8 mouse cellular contexts compared by ENCODE assay signal in genomic region chr10:18482558-18483141, GRCm38 (mm10).
DNase-seq lines count a peak whose midpoint lies in the region; ATAC-seq lines count a peak whose summit lies in the region.

No protein-coding gene starts in this region.

- 0 out of 4 replicates have a peak overlapping the region, but pooled peaks of 1 of the 2 experiments have one; percentile 8 for H3K4me3 ChIP-seq in heart, embryonic 14.5 days (ENCODE audit: control insufficient read depth in 1 of 2, insufficient read depth in 1 of 2, low read depth in 1 of 2, low read length in 2 of 2)
- no peak overlapping the region for H3K4me3 ChIP-seq in neural tube, embryonic 12.5 days

- H3K27ac ChIP-seq in heart, embryonic 14.5 days (replicated peaks in 1 of 2; ENCODE audit: control insufficient read depth in 1 of 2, insufficient read depth in 1 of 2, low read depth in 2 of 2, low read length in 2 of 2) = peak overlapping the region; percentile 85 to 88
- H3K27ac ChIP-seq in neural tube, embryonic 12.5 days = 0 out of 2 replicates have a peak overlapping the region, but pooled peaks have one; percentile 42

- DNase-seq in lung, postnatal 10 days = peak; percentile 60
- DNase-seq in lung, adult 18-20 months = no peak
- peak; percentile 46 to 54 for DNase-seq in cerebellum, postnatal 36 days
- DNase-seq in layer of hippocampus, postnatal 14 days (ENCODE audit: low spot score in 2 of 2) = peak; percentile 41 to 77
- DNase-seq in thymus, postnatal 4 days = no peak
- DNase-seq in thymus, postnatal 10 days (ENCODE audit: low spot score in 2 of 2) = no peak

- H3K27me3 ChIP-seq in heart, embryonic 14.5 days (ENCODE audit: control insufficient read depth, insufficient read depth, low read length) = no peaks in the 10 kb centered on the region
- no peaks in the 10 kb centered on the region for H3K27me3 ChIP-seq in neural tube, embryonic 12.5 days (replicated peaks)

- H3K4me2 ChIP-seq in heart, embryonic 14.5 days (ENCODE audit: low read length) = peak overlapping the region; percentile 50
- H3K4me2 ChIP-seq in neural tube, embryonic 12.5 days (replicated peaks) = peak overlapping the region; percentile 30

- 4% methylated on average over 4 of the region's 4 CpGs for WGBS in heart, embryonic 14.5 days
- WGBS in neural tube, embryonic 12.5 days = 16% methylated on average over 4 of the region's 4 CpGs

- peaks cover 5% of the 10 kb centered on the region; the same call in 1 of the 2 replicates for H3K36me3 ChIP-seq in heart, embryonic 14.5 days (ENCODE audit: control insufficient read depth, insufficient read depth, low read length)
- H3K36me3 ChIP-seq in neural tube, embryonic 12.5 days = peaks cover 11% of the 10 kb centered on the region

- no peak for ATAC-seq in heart, embryonic 14.5 days (ENCODE audit: insufficient number of reproducible peaks, insufficient read depth, low FRiP score, low read depth)
- peak; percentile 55 for ATAC-seq in neural tube, embryonic 12.5 days (ENCODE audit: low FRiP score, low read depth)

- H3K9me3 ChIP-seq in heart, embryonic 14.5 days (ENCODE audit: control insufficient read depth, low read length) = no peaks in the 10 kb centered on the region
- no peaks in the 10 kb centered on the region for H3K9me3 ChIP-seq in neural tube, embryonic 12.5 days

- H3K9ac ChIP-seq in heart, embryonic 14.5 days (ENCODE audit: low read length) = peak overlapping the region; percentile 14
- no peak overlapping the region for H3K9ac ChIP-seq in neural tube, embryonic 12.5 days

- H3K4me1 ChIP-seq in heart, embryonic 14.5 days (ENCODE audit: control insufficient read depth in 2 of 2, insufficient read depth in 2 of 2, low read length in 2 of 2) = peaks cover 9 to 26% of the 10 kb centered on the region in 2 experiments
- H3K4me1 ChIP-seq in neural tube, embryonic 12.5 days = peaks cover 16% of the 10 kb centered on the region

Comparison
In these comparisons a context has a peak if more than half of its experiments do, and no peak if none do; other contexts are left out.
1. DNase-seq: peak in lung, postnatal 10 days (single experiment), cerebellum, postnatal 36 days (2 of 2) and layer of hippocampus, postnatal 14 days (2 of 2); none in lung, adult 18-20 months (0 of 2), thymus, postnatal 4 days (single experiment) and thymus, postnatal 10 days (0 of 2).